Mouse (Mus musculus) mouse embryonic stem cell (cell line): ENCODE measurements at regions not wholly inside any gene's neighbourhood (a gene's known extent, or its start where the extent isn't known, plus 50 kb on each side); places are given as distances from the start of the nearest gene placed in this dataset.

Experiments used
- in situ Hi-C, 2 experiments: fragments of 300-500 bp; cut with MboI; formaldehyde crosslinking; loops; 1 replicate in 1 of 2; 3 replicates in 1 of 2; pipeline ENCODE4 v1.14.3; 2019 to 2020; ENCODE audit warnings: low sequenced_read_pairs in 2 of 2, low pct_unique_long_range_greater_than_20kb in 1 of 2, mixed read lengths in 1 of 2; ENCODE audit not compliant: unreplicated experiment in 1 of 2

- in situ Hi-C loops = no loop called here
Observed at GRCm38 (mm10) chr11:21478191-21478590, 93.8 kb upstream of the Wdpcp start.

GRCm38 (mm10) chr11:21470711-21471110 is 99.7 kb upstream of the Ugp2 start:
- in situ Hi-C loops = loop anchor here in 1 of 2 experiments (25.0 kb wide), 2 partner anchors 308 to 683 kb away; no protein-coding TSS in a partner anchor

- in situ Hi-C loops = loop anchor here in 1 of 2 experiments (25.0 kb wide), 2 partner anchors 306 to 681 kb away; no protein-coding TSS in a partner anchor
Observed at GRCm38 (mm10) chr11:21468465-21468864, 97.5 kb upstream of the Ugp2 start.

- in situ Hi-C loops = loop anchor here in 1 of 2 experiments (25.0 kb wide), 2 partner anchors 298 to 673 kb away; no protein-coding TSS in a partner anchor
Observed at GRCm38 (mm10) chr11:21460011-21460410, 89.0 kb upstream of the Ugp2 start.

GRCm38 (mm10) chr11:21453308-21454106 is 82.5 kb upstream of the Ugp2 start:
- in situ Hi-C loops = loop anchor here in 1 of 2 experiments (25.0 kb wide), 2 partner anchors 291 to 666 kb away; no protein-coding TSS in a partner anchor

- in situ Hi-C loops = no loop called here
Observed at GRCm38 (mm10) chr11:21433726-21434125, 62.7 kb upstream of the Ugp2 start.

GRCm38 (mm10) chr11:21430021-21430420 is 59.0 kb upstream of the Ugp2 start:
- in situ Hi-C loops = no loop called here

GRCm38 (mm10) chr11:21428749-21429148 is 57.7 kb upstream of the Ugp2 start:
- in situ Hi-C loops = no loop called here

GRCm38 (mm10) chr11:21428013-21428317 is 57.0 kb upstream of the Ugp2 start:
- in situ Hi-C loops = no loop called here

GRCm38 (mm10) chr11:21427291-21428012 is 56.5 kb upstream of the Ugp2 start:
- in situ Hi-C loops = no loop called here

GRCm38 (mm10) chr11:21425480-21426101 is 54.6 kb upstream of the Ugp2 start:
- in situ Hi-C loops = no loop called here

GRCm38 (mm10) chr11:21424345-21424744 is 53.3 kb upstream of the Ugp2 start:
- in situ Hi-C loops = no loop called here

- in situ Hi-C loops = no loop called here
Observed at GRCm38 (mm10) chr11:21422281-21422878, 51.4 kb upstream of the Ugp2 start.
